Mouse (Mus musculus) liver, embryonic 14.5 days (tissue): ENCODE measurements at regions not wholly inside any gene's neighbourhood (a gene's known extent, or its start where the extent isn't known, plus 50 kb on each side); places are given as distances from the start of the nearest gene placed in this dataset.

Experiments used
- ATAC-seq: fragments of 200-750 bp; cut with Nextera tagmentation; 2 replicates; pipeline ENCODE4 v1.8.0; 2017; ENCODE audit warnings: moderate number of reproducible peaks, mild to moderate bottlenecking, moderate library complexity; ENCODE audit not compliant: insufficient read depth
- DNase-seq, 3 experiments: peaks; one replicate each; pipeline ENCODE4 v3.0.0-alpha.2; 2012 to 2013; ENCODE audit warnings: low read depth in 3 of 3, low spot score in 3 of 3
- H3K27ac ChIP-seq: fragments of 300-500 bp; sonication (generic); 2 replicates; pipeline ENCODE4 v1.5.1; 2014; ENCODE audit warnings: moderate library complexity, mild to moderate bottlenecking, control low read depth, inconsistent platforms
- H3K27me3 ChIP-seq: fragments of 300-500 bp; sonication (generic); 2 replicates; pipeline ENCODE4 v1.6.1; 2014; ENCODE audit warnings: mild to moderate bottlenecking, low read length, moderate library complexity; ENCODE audit not compliant: control insufficient read depth, insufficient read depth
- H3K36me3 ChIP-seq: fragments of 300-500 bp; sonication (generic); replicated peaks from 2 replicates; pipeline ENCODE4 v1.6.1; 2014; ENCODE audit warnings: low read depth; ENCODE audit not compliant: control insufficient read depth, insufficient read depth
- H3K4me1 ChIP-seq, 2 experiments: fragments of 200-500 bp in 1 of 2; fragments of 300-500 bp in 1 of 2; sonication (generic) in 1 of 2; replicated peaks; 2 replicates each; pipeline ENCODE4 v1.6.1; 2012 to 2014; ENCODE audit warnings: antibody characterized with exemption in 1 of 2, inconsistent platforms in 1 of 2, low read length in 1 of 2; ENCODE audit not compliant: control insufficient read depth in 2 of 2, insufficient read depth in 2 of 2
- H3K4me2 ChIP-seq: fragments of 300-500 bp; sonication (generic); 2 replicates; pipeline ENCODE4 v1.6.1; 2014; ENCODE audit warnings: low read depth, mild to moderate bottlenecking, control low read depth, moderate library complexity
- H3K4me3 ChIP-seq, 2 experiments: fragments of 200-500 bp in 1 of 2; fragments of 300-500 bp in 1 of 2; sonication (generic) in 1 of 2; 2 replicates each; pipeline ENCODE4 v1.5.1; 2012 to 2014; ENCODE audit warnings: low read depth in 2 of 2, low read length in 2 of 2, mild to moderate bottlenecking in 2 of 2, control low read depth in 1 of 2, inconsistent platforms in 1 of 2, moderate library complexity in 1 of 2; ENCODE audit not compliant: insufficient read depth in 1 of 2
- H3K9ac ChIP-seq: fragments of 300-500 bp; sonication (generic); replicated peaks from 2 replicates; pipeline ENCODE4 v1.6.1; 2014; ENCODE audit warnings: mild to moderate bottlenecking, control low read depth, moderate library complexity
- H3K9me3 ChIP-seq: fragments of 300-500 bp; sonication (generic); 2 replicates; pipeline ENCODE4 v1.6.1; 2016; ENCODE audit warnings: low read length, mixed read lengths; ENCODE audit not compliant: control insufficient read depth
- CTCF ChIP-seq: IDR thresholded peaks from 2 replicates; pipeline ENCODE4 v1.5.1; 2016; ENCODE audit warnings: antibody characterized with exemption, low read depth, control low read depth
- EP300 ChIP-seq: IDR thresholded peaks from 2 replicates; pipeline ENCODE4 v1.6.1; 2016; ENCODE audit warnings: antibody characterized with exemption, low read depth
- WGBS: fragments of 180-500 bp; shearing (Covaris S2); extraction: QIAGEN DNeasy Blood & Tissue Kit; methylation state at CpG from one replicate; pipeline ENCODE4 v1.1.7; 2014; ENCODE audit not compliant: insufficient replicate concordance; 5-methylcytosine and 5-hydroxymethylcytosine counted together

DNA sequence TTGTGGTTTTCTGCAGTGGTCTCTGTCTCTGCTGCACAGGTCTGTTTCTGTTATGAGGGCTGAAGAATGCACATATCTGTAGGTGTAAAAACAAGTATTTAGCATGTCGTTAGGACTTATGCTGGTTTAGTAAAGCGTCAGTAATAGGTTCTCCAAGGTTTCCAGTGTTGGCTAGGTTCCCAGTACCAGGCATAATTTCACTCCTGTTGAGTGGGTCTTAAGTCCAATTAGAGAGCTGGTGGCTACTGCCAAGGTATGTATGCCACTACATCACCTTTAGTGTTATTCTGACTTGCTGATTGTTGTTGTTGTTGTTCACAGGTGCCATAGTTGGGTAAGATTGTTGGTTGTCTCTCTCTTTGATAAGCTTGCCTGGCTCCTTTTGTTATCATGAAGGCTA, 302.3 kb upstream of the Pard3b start:
- Histone ChIP-seq H3K4me3 (no peak overlapping the region), H3K27me3 (no peaks in the 10 kb centered on the region), H3K27ac (no peak overlapping the region), H3K9ac (no peak overlapping the region), H3K36me3 (no peaks in the 10 kb centered on the region), H3K9me3 (no peaks in the 10 kb centered on the region), H3K4me2 (no peak overlapping the region), H3K4me1 (no peaks in the 10 kb centered on the region)
- DNase-seq = no peak
- ATAC-seq = no peak
- TF ChIP-seq CTCF = no peak
- TF ChIP-seq EP300 = no peak
- 57% methylated on average over 2 of the region's 2 CpGs for whole genome bisulfite sequencing

DNA sequence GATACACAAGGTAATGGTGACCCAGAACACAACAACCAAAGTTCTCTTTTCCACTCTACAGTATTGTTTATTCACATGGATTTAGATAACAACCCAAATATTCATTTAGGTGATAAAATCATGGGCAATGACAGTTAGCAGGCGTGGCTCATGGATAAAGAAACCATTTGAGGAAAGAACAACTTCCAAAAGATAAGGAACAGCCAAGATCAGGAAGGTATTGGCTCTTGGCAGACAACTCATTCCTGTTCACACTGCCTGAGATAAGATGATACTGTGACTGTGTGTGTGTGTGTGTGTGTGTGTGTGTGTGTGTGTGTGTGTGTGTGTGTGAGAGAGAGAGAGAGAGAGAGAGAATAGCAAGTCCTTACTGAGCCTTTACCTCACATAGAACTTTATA, 285.7 kb upstream of the Pard3b start:
- H3K4me2 ChIP-seq = no peak overlapping the region
- no peaks in the 10 kb centered on the region for H3K9me3 ChIP-seq
- DNase-seq = no peak
- ATAC-seq = no peak
- no peaks in the 10 kb centered on the region for H3K4me1 ChIP-seq
- H3K36me3 ChIP-seq = no peaks in the 10 kb centered on the region
- TF ChIP-seq CTCF (no peak), EP300 (no peak)
- H3K27me3 ChIP-seq = no peaks in the 10 kb centered on the region
- H3K27ac ChIP-seq = no peak overlapping the region
- no peak overlapping the region for H3K9ac ChIP-seq
- WGBS = 18% methylated on average over 1 of the region's 1 CpGs
- no peak overlapping the region for H3K4me3 ChIP-seq

- Histone ChIP-seq H3K4me1 (no peaks in the 10 kb centered on the region), H3K27ac (no peak overlapping the region), H3K9ac (no peak overlapping the region), H3K4me3 (no peak overlapping the region), H3K27me3 (no peaks in the 10 kb centered on the region), H3K36me3 (no peaks in the 10 kb centered on the region), H3K9me3 (no peaks in the 10 kb centered on the region), H3K4me2 (no peak overlapping the region)
- no peak for TF ChIP-seq EP300
- no peak for TF ChIP-seq CTCF
- DNase-seq (no peak), ATAC-seq (no peak)
- WGBS = 40% methylated on average over 3 of the region's 3 CpGs
Observed at GRCm38 (mm10) chr1:61353481-61353880, 285.1 kb upstream of the Pard3b start.

DNA sequence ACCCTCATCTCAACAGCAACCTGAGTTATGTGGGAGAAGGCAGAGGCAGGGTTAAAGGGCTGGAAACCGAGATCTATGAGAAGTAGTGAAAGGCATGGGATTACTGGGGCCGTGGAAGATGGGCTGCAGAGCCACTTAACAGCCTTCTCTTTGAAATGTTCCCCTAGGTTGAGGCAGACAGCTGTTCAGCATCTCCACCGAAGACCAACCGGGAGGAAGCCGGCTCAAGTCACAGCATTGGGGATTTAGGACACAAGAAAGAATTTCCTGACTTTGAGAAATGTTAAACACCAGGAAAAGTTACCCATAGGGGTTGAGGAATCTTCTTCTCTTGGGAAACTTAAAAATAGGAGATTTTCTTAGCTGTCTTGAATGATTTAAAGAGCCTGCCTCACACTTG, 283.4 kb upstream of the Pard3b start:
- WGBS = 45% methylated on average over 5 of the region's 5 CpGs

DNA sequence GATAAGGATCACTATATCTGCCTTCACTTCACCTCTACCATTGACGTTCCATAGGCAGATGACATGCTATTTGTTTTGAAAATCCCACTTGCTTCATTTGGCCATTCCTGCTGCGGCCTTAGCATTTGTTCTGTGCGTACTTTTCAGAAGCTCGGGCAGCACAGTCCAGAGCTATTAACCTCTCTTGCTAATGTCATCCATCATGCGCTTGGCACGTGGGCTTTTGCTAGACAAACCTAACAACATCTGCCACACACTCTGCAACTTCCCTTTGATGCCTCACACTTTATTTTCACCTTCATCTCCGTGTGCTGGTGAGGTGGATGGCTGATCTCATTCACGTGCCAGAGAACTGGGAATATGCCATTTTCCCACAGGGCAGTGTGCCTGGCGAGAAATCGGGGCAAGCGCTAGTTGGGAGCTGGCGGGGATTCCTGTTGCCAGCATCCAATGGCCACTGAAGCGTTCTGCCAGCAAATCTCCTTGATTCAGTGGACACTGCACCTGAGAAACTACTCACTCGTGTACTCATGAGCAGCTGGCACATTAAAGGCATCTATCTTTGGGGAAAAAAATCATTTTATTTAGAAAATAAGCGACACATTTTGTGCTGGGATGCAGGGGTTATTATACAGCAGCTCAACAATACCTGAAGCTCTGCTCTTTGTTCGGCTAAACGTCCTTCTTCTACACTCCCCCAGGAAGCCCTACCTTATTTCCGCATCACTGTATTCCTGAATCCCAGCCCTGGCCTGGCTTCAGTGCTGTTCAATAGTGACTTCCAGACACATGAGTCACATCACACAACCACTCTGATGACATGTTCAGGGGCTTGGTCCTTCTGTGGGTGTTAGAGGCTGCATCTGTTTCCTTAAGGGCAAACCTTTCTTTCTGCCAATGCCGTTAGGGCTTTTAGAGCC, 279.4 kb upstream of the Pard3b start:
- Histone ChIP-seq H3K27ac (no peak overlapping the region), H3K4me1 (no peaks in the 10 kb centered on the region), H3K36me3 (no peaks in the 10 kb centered on the region), H3K4me3 (no peak overlapping the region), H3K9me3 (no peaks in the 10 kb centered on the region), H3K27me3 (no peaks in the 10 kb centered on the region), H3K9ac (no peak overlapping the region), H3K4me2 (no peak overlapping the region)
- 59% methylated on average over 19 of the region's 19 CpGs for WGBS
- no peak for DNase-seq
- no peak for ATAC-seq
- TF ChIP-seq EP300 = no peak
- TF ChIP-seq CTCF = no peak

More for the DNA sequence above, 283.4 kb upstream of the Pard3b start:
- TF ChIP-seq CTCF = no peak
- no peak for TF ChIP-seq EP300
- Histone ChIP-seq H3K4me2 (no peak overlapping the region), H3K4me1 (no peaks in the 10 kb centered on the region), H3K4me3 (no peak overlapping the region), H3K9me3 (no peaks in the 10 kb centered on the region), H3K27me3 (no peaks in the 10 kb centered on the region), H3K36me3 (no peaks in the 10 kb centered on the region), H3K27ac (no peak overlapping the region), H3K9ac (no peak overlapping the region)
- DNase-seq (no peak), ATAC-seq (no peak)
